Mouse (Mus musculus) olfactory bulb, adult 2 months (tissue): ENCODE data around the gene Spsb4. TPM values are rescaled to one million over a fixed set of nuclear protein-coding genes. Genes with fewer than 3 reads are reported as not detected.

Experiments used
- H3K27ac ChIP-seq: fragments of 200-500 bp; 2 replicates; pipeline ENCODE4 v1.5.1; 2012; ENCODE audit warnings: low read depth, low read length; ENCODE audit not compliant: insufficient read depth
- H3K4me1 ChIP-seq: fragments of 200-500 bp; 2 replicates; pipeline ENCODE4 v1.6.1; 2012; ENCODE audit warnings: low read length; ENCODE audit not compliant: control insufficient read depth, insufficient read depth
- H3K4me3 ChIP-seq: fragments of 200-500 bp; 2 replicates; pipeline ENCODE4 v1.5.1; 2012; ENCODE audit warnings: mild to moderate bottlenecking, low read depth, low read length, moderate library complexity; ENCODE audit not compliant: insufficient read depth
- CTCF ChIP-seq: fragments of 200-500 bp; IDR thresholded peaks from 2 replicates; pipeline ENCODE4 v1.5.1; 2012; ENCODE audit warnings: low read depth, mild to moderate bottlenecking, low read length, moderate library complexity; ENCODE audit not compliant: insufficient read depth
- POLR2A ChIP-seq: fragments of 200-500 bp; IDR thresholded peaks from 2 replicates; pipeline ENCODE4 v1.6.1; 2012; ENCODE audit warnings: mild to moderate bottlenecking, low read depth, low read length, moderate library complexity; ENCODE audit not compliant: insufficient read depth
- WGBS: fragments of 180-500 bp; shearing (Covaris S2); methylation state at CpG from one replicate; pipeline ENCODE4 v1.1.7; 2018; 5-methylcytosine and 5-hydroxymethylcytosine counted together
- polyA plus RNA-seq: library from polyadenylated mRNA; stranded (reverse); fragments of >200 nt; gene quantifications from 2 replicates; pipeline ENCODE4 v1.2.4, GENCODE M21; 2012; ENCODE audit warnings: low replicate concordance; ENCODE audit not compliant: missing spikeins, insufficient read depth, insufficient read length

Spsb4 gene
- polyA plus RNA-seq, 1 experiment = not detected

GRCm38 (mm10) chr9:97010447-97010846 is 8.2 kb downstream of the Spsb4 start:
- Histone ChIP-seq H3K27ac (no peak overlapping the region), H3K4me1 (peaks cover 29% of the 10 kb centered on the region), H3K4me3 (no peak overlapping the region)
- TF ChIP-seq POLR2A (no peak), CTCF (no peak)
- 94% methylated on average over 6 of the region's 6 CpGs for WGBS

DNA sequence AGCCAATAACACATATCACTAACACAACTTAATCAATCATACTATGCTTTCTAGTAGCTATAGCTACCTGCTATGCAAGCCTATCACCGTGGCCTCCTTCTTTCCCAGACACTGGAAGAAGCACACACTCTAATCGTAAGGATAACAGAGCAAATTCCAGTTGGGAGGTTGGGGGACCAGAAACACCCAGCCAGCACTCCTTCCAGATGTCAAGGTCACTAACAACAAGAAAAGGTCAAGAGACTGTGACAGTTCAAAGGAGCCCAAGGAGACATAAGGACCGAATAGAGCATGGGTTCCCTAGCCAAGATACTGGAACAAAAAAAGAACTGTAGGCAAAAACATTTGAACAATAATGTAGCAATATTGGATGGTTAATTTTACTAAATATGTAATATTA is 13.9 kb downstream of the Spsb4 start:
- Histone ChIP-seq H3K4me1 (peaks cover 2% of the 10 kb centered on the region; the same call in 1 of the 2 replicates), H3K4me3 (no peak overlapping the region), H3K27ac (no peak overlapping the region)
- TF ChIP-seq POLR2A (no peak), CTCF (no peak)
- 86% methylated on average over 3 of the region's 3 CpGs for WGBS

DNA sequence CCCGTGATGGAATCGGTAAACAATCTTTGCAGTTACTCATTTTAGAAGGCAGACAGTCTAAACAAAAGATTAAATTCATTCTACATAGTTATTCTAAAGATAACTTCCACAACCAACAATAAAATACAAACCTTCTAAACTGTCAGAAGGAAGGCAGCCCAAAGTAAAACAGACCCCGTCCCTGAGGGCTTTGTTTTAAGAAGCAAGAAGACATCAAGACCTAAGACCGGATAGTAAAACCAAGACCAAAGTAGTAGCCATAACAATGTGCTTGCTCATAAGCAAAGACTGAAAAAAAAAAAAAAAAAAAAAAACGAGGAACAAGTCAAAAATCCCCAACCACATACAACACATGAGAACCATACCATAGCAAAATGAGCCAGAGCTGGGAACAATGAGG is 15.5 kb downstream of the Spsb4 start:
- TF ChIP-seq CTCF (no peak), POLR2A (no peak)
- WGBS = 61% methylated on average over 5 of the region's 5 CpGs
- Histone ChIP-seq H3K4me3 (no peak overlapping the region), H3K27ac (no peak overlapping the region), H3K4me1 (peaks cover 2% of the 10 kb centered on the region; the same call in 1 of the 2 replicates)

- 88% methylated on average over 8 of the region's 8 CpGs for WGBS
These were observed 16.0 kb downstream of the Spsb4 start for GRCm38 (mm10) chr9:97002654-97003053.

GRCm38 (mm10) chr9:97002025-97002424 is 16.6 kb downstream of the Spsb4 start:
- no peak overlapping the region for H3K27ac ChIP-seq
- peaks cover 2% of the 10 kb centered on the region; the same call in 1 of the 2 replicates for H3K4me1 ChIP-seq
- no peak overlapping the region for H3K4me3 ChIP-seq
- WGBS = 56% methylated on average over 7 of the region's 7 CpGs
- TF ChIP-seq POLR2A (no peak), CTCF (no peak)

More at GRCm38 (mm10) chr9:97002654-97003053, 16.0 kb downstream of the Spsb4 start:
- H3K4me1 ChIP-seq = peaks cover 2% of the 10 kb centered on the region; the same call in 1 of the 2 replicates
- TF ChIP-seq POLR2A (no peak), CTCF (no peak)
- H3K4me3 ChIP-seq = no peak overlapping the region
- H3K27ac ChIP-seq = no peak overlapping the region

DNA sequence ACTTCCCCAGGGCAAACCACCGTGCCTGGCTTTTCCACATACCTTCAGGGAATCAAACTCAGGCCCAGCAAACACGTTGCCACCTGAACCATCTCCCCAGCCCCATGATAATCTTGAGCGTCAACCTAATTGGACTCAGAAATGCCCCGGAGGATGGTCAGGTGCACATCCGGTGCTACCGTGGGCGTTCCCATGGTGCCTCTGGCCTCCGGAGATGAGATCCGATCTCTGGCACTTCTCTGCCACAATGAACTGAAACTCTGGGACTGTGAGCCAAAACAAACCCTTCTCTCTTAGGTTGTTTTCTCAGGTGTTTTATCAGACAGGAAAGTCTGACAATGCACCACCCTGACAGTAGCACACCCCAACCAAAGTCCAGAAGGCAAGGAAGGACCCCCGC is 17.2 kb downstream of the Spsb4 start:
- no peak overlapping the region for H3K27ac ChIP-seq
- no peak for TF ChIP-seq POLR2A
- TF ChIP-seq CTCF = no peak
- H3K4me1 ChIP-seq = peaks cover 2% of the 10 kb centered on the region; the same call in 1 of the 2 replicates
- 87% methylated on average over 10 of the region's 10 CpGs for WGBS
- H3K4me3 ChIP-seq = no peak overlapping the region

DNA sequence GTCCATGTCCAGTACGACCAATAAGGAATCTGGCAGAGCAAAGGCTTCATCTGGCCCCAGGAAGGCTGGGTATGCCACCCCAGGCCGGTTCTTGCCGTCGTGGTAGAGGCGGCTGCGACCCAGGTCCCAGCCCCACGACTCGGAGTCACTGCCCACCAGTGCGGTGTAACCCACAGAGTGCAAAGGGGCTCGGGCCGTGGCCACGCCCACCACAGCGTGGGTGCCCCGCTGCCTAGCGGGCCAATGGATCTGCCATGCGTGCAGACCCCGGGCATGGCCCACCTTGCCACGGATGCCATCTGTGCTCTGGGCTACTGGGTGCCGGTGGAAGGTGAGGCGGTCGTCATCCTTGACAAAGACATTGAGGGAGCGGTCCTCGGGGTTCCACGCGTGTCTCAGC is 22.9 kb downstream of the Spsb4 start:
- no peak overlapping the region for H3K27ac ChIP-seq
- no peak overlapping the region for H3K4me3 ChIP-seq
- H3K4me1 ChIP-seq = peaks cover 10% of the 10 kb centered on the region
- 97% methylated on average over 25 of the region's 25 CpGs for WGBS
- TF ChIP-seq CTCF (no peak), POLR2A (no peak)

GRCm38 (mm10) chr9:96994733-96995132 is 23.9 kb downstream of the Spsb4 start:
- no peak overlapping the region for H3K27ac ChIP-seq
- no peak overlapping the region for H3K4me3 ChIP-seq
- TF ChIP-seq POLR2A (no peak), CTCF (no peak)
- 86% methylated on average over 9 of the region's 9 CpGs for WGBS
- H3K4me1 ChIP-seq = peaks cover 10% of the 10 kb centered on the region

DNA sequence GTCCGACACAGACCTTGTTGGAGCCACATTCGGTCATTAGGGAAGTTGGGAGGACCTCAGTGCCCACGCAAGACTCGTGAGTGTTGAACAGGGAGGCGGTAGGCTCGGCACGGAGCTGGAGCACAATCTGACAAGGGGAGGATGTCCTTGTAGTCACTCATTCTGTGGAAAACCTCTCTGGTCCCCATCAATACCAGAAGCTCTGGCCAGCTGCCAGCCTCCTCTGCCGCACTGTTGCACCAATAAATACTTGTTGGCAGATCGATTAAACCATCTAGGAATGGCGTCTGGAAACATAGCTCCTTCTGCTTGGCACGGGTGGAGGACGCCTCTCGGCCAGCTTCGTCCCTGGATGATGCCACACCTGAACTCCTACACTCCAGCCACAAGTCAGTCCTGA is 27.5 kb downstream of the Spsb4 start:
- WGBS = 52% methylated on average over 14 of the region's 14 CpGs
- peaks cover 26% of the 10 kb centered on the region for H3K4me1 ChIP-seq
- TF ChIP-seq POLR2A (no peak), CTCF (no peak)
- H3K4me3 ChIP-seq = no peak overlapping the region
- no peak overlapping the region for H3K27ac ChIP-seq

- 53% methylated on average over 10 of the region's 10 CpGs for WGBS
- TF ChIP-seq POLR2A (no peak), CTCF (no peak)
- Histone ChIP-seq H3K27ac (no peak overlapping the region), H3K4me3 (no peak overlapping the region), H3K4me1 (peaks cover 26% of the 10 kb centered on the region)
These were observed 29.2 kb downstream of the Spsb4 start for GRCm38 (mm10) chr9:96989389-96989990.
